ENCODE assay signal across 11 mouse cellular contexts in the genomic region with DNA sequence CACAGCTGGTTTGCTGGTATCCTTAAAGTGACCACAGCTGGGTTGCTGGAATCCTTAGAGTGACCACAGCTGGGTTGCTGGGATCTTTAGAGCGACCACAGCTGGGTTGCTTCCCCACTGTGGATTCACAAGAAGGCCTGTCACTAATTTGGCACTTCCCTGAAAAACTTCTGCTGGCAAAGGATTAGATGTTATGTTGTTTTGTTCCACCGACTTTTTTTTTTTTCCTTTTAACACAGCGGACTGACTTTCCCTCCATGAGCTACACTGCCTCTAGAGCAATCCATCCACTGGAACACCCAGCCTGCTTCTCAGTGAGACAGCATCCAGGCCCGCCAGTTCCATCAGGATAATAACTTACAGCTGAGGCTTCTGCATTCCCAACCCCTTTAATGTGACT.
DNase-seq lines count a peak whose midpoint lies in the region; ATAC-seq and TF ChIP-seq lines count a peak whose summit lies in the region.
"Had no signal": no experiment of that assay in that cellular context is flagged by ENCODE, and none has a peak within 500 bp of the region (broad histone marks: within the 10 kb centered on the region; RNA-seq: fewer than 3 reads in every experiment).

No protein-coding gene starts in this region.

- no peak for TF ChIP-seq EP300 in stomach, postnatal 0 days (optimal IDR thresholded peaks at IDR 0.05)

- peaks cover 35% of the 10 kb centered on the region for H3K27me3 ChIP-seq in heart, embryonic 12.5 days (replicated peaks)
- no peaks in the 10 kb centered on the region for H3K27me3 ChIP-seq in stomach, postnatal 0 days (ENCODE audit: control insufficient read depth, insufficient read depth, low read length)

- peak; percentile 41 to 55 for DNase-seq in heart, adult 18-20 months
- peak; percentile 10 for DNase-seq in retina, embryonic 14.5 days (ENCODE audit: low spot score)
- no peak for DNase-seq in retina, postnatal 1 day
- peak; percentile 68 to 77 for DNase-seq in kidney, postnatal 4 days
- no peak for DNase-seq in stomach, postnatal 0 days (ENCODE audit: low spot score)
- DNase-seq in spleen, postnatal 36 days (ENCODE audit: low spot score in 2 of 2), result no peak
- DNase-seq in adrenal gland, postnatal 25 days, result no peak
- DNase-seq: right cerebral cortex, postnatal 4 days had no signal

- no peaks in the 10 kb centered on the region for H3K9me3 ChIP-seq in heart, embryonic 12.5 days (replicated peaks)
- H3K9me3 ChIP-seq in stomach, postnatal 0 days (ENCODE audit: control insufficient read depth, low read length), result no peaks in the 10 kb centered on the region

- no peaks in the 10 kb centered on the region for H3K4me1 ChIP-seq in heart, embryonic 12.5 days (replicated peaks)
- no peaks in the 10 kb centered on the region for H3K4me1 ChIP-seq in stomach, postnatal 0 days (replicated peaks; ENCODE audit: control insufficient read depth, insufficient read depth)

- no peak overlapping the region for H3K9ac ChIP-seq in heart, embryonic 12.5 days
- H3K9ac ChIP-seq in stomach, postnatal 0 days (ENCODE audit: low read length), result no peak overlapping the region
- H3K9ac ChIP-seq: liver, embryonic 14.5 days had no signal

- H3K4me2 ChIP-seq in heart, embryonic 12.5 days, result no peak overlapping the region
- H3K4me2 ChIP-seq in stomach, postnatal 0 days (replicated peaks; ENCODE audit: low read depth), result no peak overlapping the region

- H3K27ac ChIP-seq in heart, embryonic 12.5 days (ENCODE audit: poor library complexity, severe bottlenecking), result no peak overlapping the region
- H3K27ac ChIP-seq in stomach, postnatal 0 days (replicated peaks), result no peak overlapping the region
- H3K27ac ChIP-seq: liver, embryonic 14.5 days had no signal

- 25% methylated on average over 4 of the region's 4 CpGs for WGBS in heart, embryonic 12.5 days
- WGBS in stomach, postnatal 0 days, result 26% methylated on average over 4 of the region's 4 CpGs

- H3K4me3 ChIP-seq in heart, embryonic 12.5 days, result no peak overlapping the region
- H3K4me3 ChIP-seq in stomach, postnatal 0 days (ENCODE audit: low read depth, low read length), result no peak overlapping the region

- H3K36me3 ChIP-seq in heart, embryonic 12.5 days, result no peaks in the 10 kb centered on the region
- H3K36me3 ChIP-seq in stomach, postnatal 0 days (ENCODE audit: control insufficient read depth, insufficient read depth, low read length), result no peaks in the 10 kb centered on the region

- TF ChIP-seq CTCF in stomach, postnatal 0 days (IDR thresholded peaks at IDR 0.05; ENCODE audit: low read depth), result no peak

- ATAC-seq in heart, embryonic 12.5 days (ENCODE audit: insufficient number of reproducible peaks, low FRiP score), result no peak
- ATAC-seq in stomach, postnatal 0 days (ENCODE audit: low FRiP score, low TSS enrichment), result peak; percentile 49; the same call in 1 of the 2 replicates
- ATAC-seq: Patski had no signal

Comparison
In these comparisons a context has a peak if more than half of its experiments do, and no peak if none do; other contexts are left out.
1. DNase-seq: peak in heart, adult 18-20 months (2 of 2), retina, embryonic 14.5 days (single experiment) and kidney, postnatal 4 days (2 of 2); none in retina, postnatal 1 day (single experiment), stomach, postnatal 0 days (single experiment), spleen, postnatal 36 days (0 of 2) and adrenal gland, postnatal 25 days (single experiment).